Mouse (Mus musculus) ES-E14 (cell line): ENCODE results near the gene Pex16.

Experiments used
- CHD2 ChIP-seq: IDR thresholded peaks from 2 replicates; pipeline ENCODE4 v1.6.1; 2014; ENCODE audit warnings: mild to moderate bottlenecking, low read depth, low read length, inconsistent platforms
- HCFC1 ChIP-seq: IDR thresholded peaks from 2 replicates; pipeline ENCODE4 v1.6.1; 2012; ENCODE audit warnings: low read length, inconsistent platforms, borderline replicate concordance; ENCODE audit not compliant: insufficient read depth
- ZC3H11A ChIP-seq: IDR thresholded peaks from 2 replicates; pipeline ENCODE4 v1.6.1; 2012; ENCODE audit warnings: low read depth, mild to moderate bottlenecking, inconsistent platforms, low read length, borderline replicate concordance
- ZNF384 ChIP-seq: IDR thresholded peaks from 2 replicates; pipeline ENCODE4 v1.6.1; 2012; ENCODE audit warnings: low read depth, low read length, inconsistent platforms

GRCm38 (mm10) chr2:92385113-92386051 lies 10.9 kb downstream of the Pex16 start:
- no peak for TF ChIP-seq ZNF384
- no peak for TF ChIP-seq HCFC1
- no peak for TF ChIP-seq ZC3H11A
- TF ChIP-seq CHD2: no peak
